Comparison of ENCODE assay signal across 17 mouse cellular contexts in the genomic region with DNA sequence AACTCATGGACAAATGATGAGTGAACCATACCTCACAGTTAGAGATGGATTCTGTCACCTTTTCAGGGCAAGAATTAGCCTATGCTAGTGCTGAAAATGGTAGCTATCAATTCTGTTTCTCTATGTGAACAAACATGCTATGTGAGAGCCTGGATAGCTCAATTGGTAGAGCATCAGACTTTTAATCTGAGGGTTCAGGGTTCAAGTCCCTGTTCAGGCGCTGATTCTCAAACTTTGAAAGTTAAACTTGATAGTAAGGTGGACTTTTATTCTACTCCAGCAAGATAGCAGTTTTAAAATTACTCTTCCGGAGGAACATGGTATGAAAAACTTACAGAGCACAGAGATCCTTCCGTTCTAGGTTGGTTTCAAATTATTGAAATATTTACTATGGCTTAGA. TPM values are rescaled to one million over a fixed set of nuclear protein-coding genes. Genes with fewer than 3 reads are reported as not detected.
A peak's percentile ranks its signal among the peaks of the same experiment; 100 is the strongest.
DNase-seq lines count a peak whose midpoint lies in the region.
"Had no signal": no experiment of that assay in that cellular context is flagged by ENCODE, and none has a peak within 500 bp of the region (broad histone marks: within the 10 kb centered on the region; RNA-seq: fewer than 3 reads in every experiment).

No protein-coding gene starts in this region.

- DNase-seq in cerebellum, postnatal 14 days = peak; percentile 20 to 31
- DNase-seq in cerebellum, adult 11-12 months = no peak
- DNase-seq in 3134 (ENCODE audit: extremely low read depth, insufficient read length, low spot score) (peak; percentile 20), MEL-GATA-1-ER (ENCODE audit: extremely low read depth, low read depth) (peak; percentile 79)
- DNase-seq in embryo, embryonic 10.5 days (ENCODE audit: low spot score) = peak; percentile 48
- DNase-seq in adrenal gland, postnatal 4 days (ENCODE audit: low spot score in 2 of 2) = no peak
- DNase-seq in left cerebral cortex, postnatal 4 days = no peak
- DNase-seq in kidney, postnatal 36 days = no peak
- DNase-seq: adrenal gland, postnatal 14 days; heart, adult 18-20 months; kidney, adult 9 months; lung, adult 18-20 months; spleen, adult 18-20 months had no signal

- intact Hi-C loops in left cerebral cortex, postnatal 4 days (cut with DNase I) = no loop called here

RNA-seq across cellular contexts. Expression of gene Pom121l2, which starts 9.4 kb away (rescaled TPM):
- total RNA-seq in adrenal gland, postnatal 4 days (2021) = not detected
- under 1 TPM in 1 of 2 experiments, not detected in 1; 0.12 TPM for total RNA-seq in left cerebral cortex, postnatal 4 days (2021)
- total RNA-seq: adrenal gland, postnatal 14 days; G1E; gastrocnemius, adult 8-10 months; heart, adult 18-20 months; left cerebral cortex, postnatal 36 days; liver, adult 2 months had no signal

RNA-seq across cellular contexts. Expression of gene Zfp184, which starts 26.7 kb away (rescaled TPM):
- 1 to 10 TPM; 3.8 to 4.7 TPM for total RNA-seq in adrenal gland, postnatal 4 days (2021)
- total RNA-seq in left cerebral cortex, postnatal 4 days (2021) = 10 to 100 TPM; 12.1 to 14.0 TPM

RNA-seq across cellular contexts. Expression of gene Prss16, which starts 37.9 kb away (rescaled TPM):
- total RNA-seq in adrenal gland, postnatal 4 days (2021) = not detected
- total RNA-seq in left cerebral cortex, postnatal 4 days (2021) = not detected
- total RNA-seq: gastrocnemius, adult 8-10 months; heart, adult 18-20 months; liver, adult 2 months had no signal

Comparison
In these comparisons a context has a peak if more than half of its experiments do, and no peak if none do; other contexts are left out.
1. DNase-seq: peak in cerebellum, postnatal 14 days (2 of 2), 3134 (single experiment), MEL-GATA-1-ER (single experiment) and embryo, embryonic 10.5 days (single experiment); none in cerebellum, adult 11-12 months (single experiment), adrenal gland, postnatal 4 days (0 of 2), left cerebral cortex, postnatal 4 days (single experiment) and kidney, postnatal 36 days (0 of 2).